Mouse (Mus musculus): ENCODE measurements around the gene Zc3h14. TPM values are rescaled to one million over a fixed set of nuclear protein-coding genes. Genes with fewer than 3 reads are reported as not detected.

Zc3h14 gene
- polyA plus RNA-seq (2015; fragmentation: Illumina TruSeq; extraction: RNeasy Lipid Tissue Mini Kit (QIAGEN cat#74804); ENCODE audit: low read depth, low replicate concordance): 80.7 TPM

GRCm38 (mm10) chr12:98746746-98747379 is at the start of gene Zc3h14:
Zc3h14 (plus strand) TSS chr12:98746964.

GRCm38 (mm10) chr12:98736951-98737800 is 9.6 kb upstream of the Zc3h14 start, which contains the start of gene Ptpn21:
Ptpn21 (minus strand) TSS chr12:98737405.

Other genes with a start within 250 kb of the Zc3h14 start
- 3.9 TPM for gene Kcnk10, start 168.7 kb upstream of the Zc3h14 start, polyA plus RNA-seq (2015; fragmentation: Illumina TruSeq; extraction: RNeasy Lipid Tissue Mini Kit (QIAGEN cat#74804); ENCODE audit: low read depth, low replicate concordance)
- 26.1 TPM for gene Spata7, start 118.8 kb upstream of the Zc3h14 start, polyA plus RNA-seq (2015; fragmentation: Illumina TruSeq; extraction: RNeasy Lipid Tissue Mini Kit (QIAGEN cat#74804); ENCODE audit: low read depth, low replicate concordance)
- gene Ptpn21, start 9.6 kb upstream of the Zc3h14 start, polyA plus RNA-seq (2015; fragmentation: Illumina TruSeq; extraction: RNeasy Lipid Tissue Mini Kit (QIAGEN cat#74804); ENCODE audit: low read depth, low replicate concordance): 4.2 TPM
- 67.4 TPM for gene Eml5, start 154.5 kb downstream of the Zc3h14 start, polyA plus RNA-seq (2015; fragmentation: Illumina TruSeq; extraction: RNeasy Lipid Tissue Mini Kit (QIAGEN cat#74804); ENCODE audit: low read depth, low replicate concordance)
- gene Ttc8, start 173.6 kb downstream of the Zc3h14 start, polyA plus RNA-seq (2015; fragmentation: Illumina TruSeq; extraction: RNeasy Lipid Tissue Mini Kit (QIAGEN cat#74804); ENCODE audit: low read depth, low replicate concordance): 30.8 TPM